Mouse (Mus musculus): Measurements from ENCODE around the gene Paqr9.

Gene Paqr9

DNA sequence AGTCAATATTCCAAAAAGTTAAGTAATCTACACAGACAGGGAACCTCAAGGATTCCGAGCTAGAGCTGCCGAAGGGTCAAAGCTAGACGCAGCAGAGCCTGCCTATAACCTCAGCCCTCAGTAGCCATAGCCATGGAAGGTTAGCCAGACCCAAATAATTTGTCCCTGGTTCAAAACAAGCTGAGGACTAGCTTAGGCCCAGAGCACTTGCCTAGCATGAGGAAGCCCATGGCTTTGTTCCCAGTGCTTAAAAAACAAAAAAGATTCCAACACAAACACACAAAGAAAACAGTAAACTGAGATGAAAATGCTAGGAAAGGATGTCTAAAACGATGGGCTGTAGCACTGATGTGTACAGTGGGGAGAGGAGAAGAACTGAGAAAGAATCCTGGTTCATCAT, 14.7 kb downstream of the Paqr9 start:
- DNase-seq (ENCODE audit: extremely low spot score, low read depth, low spot score) = no peak

DNA sequence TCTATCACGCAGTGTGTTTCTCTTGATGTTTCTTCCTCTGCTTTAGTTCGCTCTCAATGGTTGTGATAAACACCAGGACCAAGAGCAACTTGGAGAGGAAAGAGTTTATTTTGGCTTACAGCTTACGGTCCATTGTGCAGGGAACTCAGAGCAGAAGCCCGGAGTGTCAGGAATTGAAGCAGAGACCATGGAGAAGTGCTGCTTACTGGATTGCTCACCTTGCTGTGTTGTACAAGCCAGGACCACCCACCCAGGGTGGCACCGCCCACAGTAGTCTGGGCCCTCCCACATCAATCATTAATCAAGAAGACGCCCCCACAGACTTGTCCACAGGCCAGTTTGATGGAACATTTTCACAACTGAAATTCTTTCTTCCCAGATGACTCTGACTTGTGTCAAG, 18.0 kb downstream of the Paqr9 start:
- DNase-seq (ENCODE audit: extremely low spot score, low read depth, low spot score) = no peak

DNA sequence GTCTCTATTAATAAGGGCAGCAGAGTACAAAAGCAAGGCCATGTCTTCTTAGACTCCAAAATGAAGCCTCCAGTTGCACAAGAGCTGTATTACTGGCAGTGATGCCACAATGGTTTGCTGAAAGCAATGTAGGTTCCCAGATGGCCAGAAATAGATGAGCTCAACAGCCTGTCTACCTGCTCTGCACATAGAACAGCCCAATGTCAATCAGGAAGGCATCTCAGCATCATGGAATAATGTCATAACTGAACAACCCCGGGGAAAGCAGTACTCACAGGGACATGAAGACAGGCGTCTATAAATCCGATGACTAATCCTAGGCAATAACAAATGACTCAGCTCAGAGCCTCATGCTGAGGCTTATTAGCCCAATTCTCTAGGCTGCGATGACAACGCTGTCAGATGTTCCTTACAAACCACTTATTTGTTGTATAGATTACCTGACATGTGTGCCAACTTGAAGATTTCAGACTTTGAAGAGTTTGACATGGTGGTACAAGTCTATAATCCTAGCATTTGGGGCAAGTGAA, 19.0 kb downstream of the Paqr9 start:
- DNase-seq (ENCODE audit: extremely low spot score, low read depth, low spot score) = no peak

DNA sequence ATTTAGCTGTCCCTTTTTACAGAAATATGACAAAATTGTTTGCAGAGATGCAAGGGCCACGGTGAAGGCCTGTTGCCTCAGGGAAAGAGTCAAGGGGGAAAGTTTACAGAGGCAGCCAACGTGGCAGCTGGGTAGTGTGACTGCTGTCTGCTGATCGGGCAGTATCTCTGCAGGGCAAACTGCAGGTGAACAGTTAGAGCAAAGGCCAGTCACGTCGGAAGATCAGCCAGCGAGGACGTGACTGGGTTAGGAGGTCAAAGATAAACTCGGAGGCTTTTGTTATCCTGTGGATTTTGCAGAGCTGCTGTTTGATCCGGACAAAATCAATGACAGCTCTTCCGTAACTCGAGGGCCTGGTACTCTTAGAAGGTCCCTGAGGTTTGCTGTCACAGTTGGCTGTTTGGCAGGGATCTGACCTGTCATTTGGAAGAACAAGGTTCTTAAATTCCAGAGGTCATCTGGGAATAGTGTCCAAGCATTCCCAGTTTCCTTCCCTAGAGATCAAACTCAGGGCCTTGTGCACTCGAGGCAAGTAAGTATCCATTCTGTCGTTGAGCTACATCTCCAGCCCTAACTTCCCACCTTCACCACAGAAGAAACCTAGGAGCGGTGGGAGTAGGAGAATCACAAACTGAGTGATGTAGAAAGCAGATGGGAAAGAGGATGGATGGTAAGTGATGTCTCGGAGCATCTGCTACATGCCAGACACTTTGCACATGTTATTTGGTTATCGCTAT, 21.7 kb downstream of the Paqr9 start:
- DNase-seq (ENCODE audit: extremely low spot score, low read depth, low spot score) = no peak

DNA sequence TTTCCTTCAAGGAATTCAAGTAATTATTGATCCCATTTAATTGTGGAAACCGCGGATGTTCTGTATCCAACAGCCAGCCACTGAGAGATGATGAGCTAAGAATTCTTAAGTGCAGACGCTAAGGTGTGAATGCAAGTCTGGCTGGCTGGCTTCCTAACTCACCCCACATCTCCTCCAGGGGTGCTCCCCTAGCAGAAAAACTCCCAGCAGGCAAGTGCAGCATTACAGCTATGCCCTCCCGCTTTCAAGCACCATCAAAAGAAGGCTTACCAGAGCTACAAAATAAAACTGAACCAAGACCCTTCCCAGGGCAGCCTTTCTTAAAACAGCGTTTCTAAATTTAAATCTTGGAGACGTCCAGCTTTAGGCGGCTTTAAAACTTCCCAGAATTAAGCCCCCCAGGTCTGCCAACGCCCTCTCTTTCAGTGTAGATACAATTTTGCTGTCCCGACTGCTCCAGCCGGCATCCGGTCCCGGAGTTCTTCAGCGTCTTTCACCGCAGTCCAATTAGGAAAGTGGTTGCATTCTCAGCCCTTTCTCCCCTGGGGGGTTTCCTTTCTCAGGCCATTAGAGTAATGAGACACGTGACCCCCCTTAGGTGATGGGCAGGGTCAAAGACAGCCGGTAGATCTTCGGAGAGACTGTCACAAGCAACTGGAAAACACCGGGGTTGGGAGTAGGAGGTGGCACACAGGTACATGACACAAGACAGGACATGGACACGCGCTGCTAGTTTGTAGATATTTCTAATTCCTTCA, 22.5 kb downstream of the Paqr9 start:
- DNase-seq (ENCODE audit: extremely low spot score, low read depth, low spot score) = no peak

DNA sequence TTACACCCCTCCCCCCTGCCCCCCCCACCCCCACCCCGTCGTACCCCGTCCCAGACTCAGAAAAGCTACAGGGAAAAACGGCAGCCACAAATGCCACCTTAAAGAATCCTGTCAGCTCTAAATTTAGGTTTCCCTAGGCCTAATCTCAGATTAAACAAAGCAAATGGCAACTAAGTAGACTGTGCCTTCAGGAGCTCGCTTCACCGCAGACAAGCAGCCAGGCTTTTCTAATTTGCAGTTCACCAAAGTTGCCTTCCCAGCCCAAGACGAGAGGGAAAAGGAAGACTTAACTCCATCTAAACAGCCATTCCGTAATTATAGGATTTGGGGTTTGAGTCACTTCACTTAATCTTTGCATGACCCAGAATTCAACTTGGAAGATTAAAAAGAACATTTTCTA, 23.1 kb downstream of the Paqr9 start:
- DNase-seq (ENCODE audit: extremely low spot score, low read depth, low spot score) = no peak

DNA sequence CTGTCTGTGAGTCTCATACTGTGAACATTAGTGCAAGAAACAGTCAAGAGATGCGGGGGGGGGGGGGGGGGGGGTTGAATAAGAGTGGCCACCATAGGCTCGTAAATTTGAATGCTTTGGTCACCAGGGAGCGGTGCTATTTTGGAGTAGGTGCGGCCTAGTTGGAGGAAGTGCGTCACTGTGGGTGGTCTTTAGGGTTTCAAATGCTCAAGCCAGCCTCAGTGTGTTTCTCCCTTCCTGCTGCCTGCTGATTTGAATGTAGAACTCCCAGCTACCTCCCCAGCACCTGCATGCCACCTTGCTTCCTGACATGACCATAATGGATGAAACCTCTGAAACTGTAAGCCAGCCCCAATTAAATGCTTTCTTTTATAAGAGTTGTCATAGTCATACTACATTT, 26.6 kb downstream of the Paqr9 start:
- no peak for DNase-seq (ENCODE audit: extremely low spot score, low read depth, low spot score)

DNA sequence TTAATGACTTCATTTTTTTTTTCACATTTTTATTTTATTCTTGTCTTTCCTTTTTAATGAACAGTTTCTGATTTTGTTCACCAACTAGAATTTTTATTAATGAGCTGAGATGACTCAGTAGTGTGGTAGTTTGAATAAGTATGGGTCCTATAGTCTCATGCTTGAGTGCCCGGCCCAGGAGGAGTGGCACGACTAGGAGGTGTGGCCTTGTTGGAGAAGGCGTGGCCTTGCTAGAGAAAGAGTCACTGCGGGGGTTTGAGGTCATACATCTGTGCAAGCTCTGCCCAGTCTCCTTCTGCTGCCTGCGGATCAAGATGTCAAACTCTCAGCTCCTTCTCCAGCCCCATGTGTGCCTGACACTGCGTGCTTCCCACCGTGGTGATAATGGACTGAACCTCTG, 28.6 kb downstream of the Paqr9 start:
- DNase-seq (ENCODE audit: extremely low spot score, low read depth, low spot score) = no peak

DNA sequence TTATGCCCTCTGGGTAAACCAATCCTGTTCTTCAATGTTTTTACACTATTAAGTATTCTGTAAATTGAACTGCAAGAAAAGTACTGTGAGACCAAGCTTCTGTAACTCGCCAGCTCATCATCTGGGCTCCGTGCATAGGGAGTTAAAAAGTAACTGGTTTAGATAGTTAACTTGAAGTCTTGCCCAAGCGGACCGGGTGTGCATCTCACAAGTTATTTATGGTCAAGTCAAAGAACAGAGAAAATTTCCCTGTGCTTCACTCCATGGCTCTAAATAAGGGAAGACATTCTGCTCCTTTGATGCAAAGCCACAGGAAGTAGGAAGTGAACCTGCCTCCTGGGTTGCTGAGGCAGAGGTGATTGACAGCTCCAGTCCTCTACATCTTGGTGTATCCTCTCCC, 34.8 kb downstream of the Paqr9 start:
- DNase-seq (ENCODE audit: extremely low spot score, low read depth, low spot score) = no peak

DNA sequence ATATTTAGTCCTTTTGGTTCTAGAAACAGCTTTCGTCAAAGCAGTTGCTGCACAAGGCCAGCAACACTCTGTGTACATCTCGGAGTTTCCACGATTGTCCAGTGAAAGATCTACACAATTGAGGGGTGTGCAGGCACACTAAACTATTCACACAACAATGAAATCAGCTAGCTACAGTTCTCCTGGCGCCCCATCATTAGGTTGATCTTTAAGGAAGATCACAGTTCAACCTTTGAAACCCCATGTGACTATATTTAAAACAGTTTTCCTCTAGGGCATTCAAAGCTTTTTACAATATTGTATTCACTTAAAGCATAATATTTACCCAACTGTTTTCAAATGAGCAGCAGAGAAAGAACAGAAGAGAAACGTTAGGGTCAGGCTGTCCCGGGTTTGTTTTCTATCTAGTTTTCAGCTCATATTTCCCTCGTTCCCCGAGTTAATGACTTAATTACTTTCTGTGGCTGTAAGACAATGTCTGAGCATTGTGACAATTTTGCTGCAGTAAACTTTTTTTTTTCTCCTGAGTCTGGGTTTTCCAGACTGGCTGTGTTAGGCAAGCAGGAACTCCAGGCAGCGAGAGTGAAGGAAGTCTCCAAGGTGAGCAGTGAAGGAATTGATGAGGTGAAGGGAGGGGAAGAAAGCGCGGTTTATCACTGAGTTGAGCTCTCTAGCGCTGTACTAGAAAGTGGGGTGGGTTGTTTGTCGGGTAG, 38.2 kb downstream of the Paqr9 start:
- no peak for DNase-seq (ENCODE audit: extremely low spot score, low read depth, low spot score)

DNA sequence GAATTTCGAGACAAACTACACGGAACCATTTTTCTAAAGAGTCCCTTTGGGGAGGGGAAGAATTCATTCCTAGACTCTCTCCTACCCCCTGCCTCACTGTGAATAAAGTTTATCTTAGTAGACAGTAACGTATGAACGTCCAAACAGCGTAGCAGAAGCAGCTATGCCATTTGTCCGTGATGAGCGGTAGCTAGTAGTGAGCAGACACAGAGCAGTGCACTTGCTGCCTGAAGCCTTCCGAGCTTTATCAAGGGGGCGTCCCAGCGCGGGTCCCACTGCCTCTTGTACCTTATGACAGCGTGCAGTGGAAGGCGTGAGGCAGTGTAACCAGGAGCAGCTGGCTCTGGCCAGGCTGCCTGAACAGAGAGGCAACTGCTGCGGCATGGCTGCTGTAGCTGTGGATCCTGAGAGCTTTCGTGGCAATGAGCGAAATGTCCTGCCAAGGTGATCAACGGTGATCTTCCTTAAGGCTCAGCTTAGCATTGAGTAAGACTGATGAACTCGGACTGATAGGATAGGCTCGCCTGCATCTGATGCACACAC, 38.8 kb downstream of the Paqr9 start:
- no peak for DNase-seq (ENCODE audit: extremely low spot score, low read depth, low spot score)

DNA sequence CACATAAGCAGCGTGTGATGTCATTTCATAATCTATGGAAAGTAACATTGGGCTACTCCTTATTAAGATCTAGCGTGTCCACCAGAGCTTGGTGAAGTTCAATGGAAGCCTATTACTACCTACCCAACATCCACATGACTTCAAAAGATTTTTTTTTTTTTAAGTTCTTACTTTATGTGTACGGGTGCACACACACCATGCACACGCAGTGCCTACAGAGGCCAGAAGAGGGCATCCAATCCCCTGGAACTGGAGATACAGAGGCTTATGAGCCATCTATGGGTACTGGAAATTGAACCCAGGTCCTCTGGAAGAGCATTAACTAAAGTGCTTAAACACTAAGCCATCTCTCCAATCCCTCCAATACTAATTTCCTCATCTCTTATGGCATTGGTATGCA, 39.9 kb downstream of the Paqr9 start:
- no peak for DNase-seq (ENCODE audit: extremely low spot score, low read depth, low spot score)

DNA sequence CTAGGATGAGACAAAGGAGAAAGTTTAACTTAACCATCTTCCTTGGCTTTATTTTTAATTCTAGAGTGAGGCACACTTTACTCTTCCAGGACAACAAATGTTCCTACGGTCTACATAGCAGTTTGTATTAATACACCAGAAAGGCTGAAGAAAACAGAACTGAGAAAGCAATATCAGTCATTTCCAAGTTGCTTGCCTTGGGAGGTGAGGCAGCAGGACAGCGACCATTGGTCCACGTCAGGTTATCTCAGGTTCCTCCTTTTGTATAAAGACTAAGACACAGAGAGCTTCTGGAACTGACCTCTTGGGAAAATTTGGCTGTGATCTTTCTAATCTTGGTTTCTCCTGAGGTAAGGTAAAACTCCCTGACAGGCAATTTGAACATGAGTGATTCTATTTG, 43.4 kb downstream of the Paqr9 start:
- DNase-seq (ENCODE audit: extremely low spot score, low read depth, low spot score) = no peak

DNA sequence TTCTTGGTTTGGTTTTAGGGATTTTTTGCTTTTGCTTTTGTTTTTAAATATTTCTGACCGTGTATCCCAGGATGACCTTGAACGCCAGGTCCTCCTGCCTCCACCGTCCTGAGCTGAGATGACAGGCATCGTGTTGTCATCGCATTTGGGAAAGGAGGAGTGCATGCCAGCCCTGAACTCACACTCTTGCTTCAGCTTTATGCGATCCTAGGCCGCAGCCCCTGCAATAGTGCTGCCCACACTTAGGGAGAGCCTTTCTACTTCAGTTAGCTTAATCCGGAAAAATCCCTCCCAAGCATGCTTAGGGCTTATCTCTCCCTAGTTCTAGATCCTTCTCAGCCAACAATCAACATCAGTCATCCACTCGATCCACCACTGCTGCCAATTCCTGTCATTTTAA, 43.9 kb downstream of the Paqr9 start:
- DNase-seq (ENCODE audit: extremely low spot score, low read depth, low spot score) = no peak

DNA sequence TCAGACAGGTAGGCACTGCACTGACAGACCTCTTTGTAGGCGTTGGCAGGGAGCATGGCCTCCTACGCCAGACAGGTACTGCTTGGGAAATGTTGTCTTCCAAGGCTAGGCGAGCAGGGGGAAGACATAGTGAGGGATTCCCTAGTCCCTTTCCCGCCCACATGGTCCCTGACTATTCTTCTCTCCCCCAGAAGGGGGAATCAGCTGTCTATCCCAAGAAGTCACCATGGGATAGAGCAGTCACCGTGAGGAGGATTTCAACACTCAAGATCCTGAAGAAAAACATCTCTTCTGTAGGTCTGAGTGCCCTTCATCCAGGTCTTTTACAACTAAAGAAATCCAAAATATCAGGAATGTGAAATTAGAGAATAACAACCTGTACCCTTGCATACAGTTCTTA, 47.7 kb downstream of the Paqr9 start:
- DNase-seq (ENCODE audit: extremely low spot score, low read depth, low spot score) = no peak

DNA sequence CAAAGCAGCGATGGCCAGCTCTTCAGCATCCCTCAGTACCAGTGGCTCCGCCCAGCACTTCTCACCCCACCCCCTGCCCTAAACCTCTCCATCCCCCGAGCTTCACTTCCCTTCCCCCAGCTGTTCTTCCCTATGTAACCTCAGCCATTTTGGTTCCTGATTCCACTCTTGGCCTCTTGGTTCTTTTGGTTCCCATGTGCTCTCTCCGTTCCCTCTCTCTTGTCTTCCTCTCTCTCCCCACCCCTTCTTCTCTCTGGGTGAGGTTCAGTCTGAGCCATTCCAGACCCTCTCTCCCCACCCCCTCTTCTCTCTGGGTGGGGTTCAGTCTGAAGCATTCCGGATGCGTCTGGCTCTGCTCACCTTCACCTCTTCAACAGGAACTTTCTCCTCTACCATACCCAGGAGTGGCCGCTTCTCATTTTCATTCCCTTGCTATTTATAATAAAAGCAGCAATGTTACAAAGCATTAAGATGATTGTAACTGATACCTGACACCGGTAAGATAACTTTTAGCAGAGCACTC, 52.9 kb downstream of the Paqr9 start:
- no peak for DNase-seq (ENCODE audit: extremely low spot score, low read depth, low spot score)

DNA sequence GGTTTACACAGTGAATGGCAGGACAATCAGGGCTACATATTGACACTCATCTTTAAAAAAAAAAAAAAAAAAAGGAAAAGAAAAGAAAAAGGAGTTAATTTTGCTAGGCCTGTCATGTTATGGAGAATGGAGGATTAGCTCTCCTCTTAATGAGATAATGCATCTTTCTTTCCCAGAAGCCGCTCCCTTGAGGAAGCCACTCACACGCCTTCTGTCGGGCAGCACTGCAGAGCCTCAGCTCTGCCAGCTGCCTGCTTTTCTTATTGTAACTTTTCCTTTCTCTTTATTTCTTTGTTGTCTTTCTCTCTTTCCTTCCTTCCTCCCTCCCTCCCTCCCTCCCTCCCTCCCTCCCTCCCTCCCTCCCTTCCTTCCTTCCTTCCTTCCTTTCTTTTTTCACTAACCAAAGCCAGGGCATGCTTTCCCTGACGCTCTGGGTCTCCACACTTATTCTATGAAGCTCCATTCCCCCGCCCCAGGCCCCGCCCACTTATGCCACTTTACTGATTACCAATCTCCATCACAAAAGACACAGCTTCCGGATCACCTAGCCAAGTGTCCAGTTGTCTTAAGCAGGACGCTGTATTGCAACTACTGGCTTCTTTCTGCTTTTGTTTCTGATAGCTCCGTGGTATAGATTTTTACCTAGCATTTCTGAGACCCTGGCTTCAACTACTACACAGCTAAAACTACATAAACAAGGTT, 54.1 kb downstream of the Paqr9 start:
- no peak for DNase-seq (ENCODE audit: extremely low spot score, low read depth, low spot score)

DNA sequence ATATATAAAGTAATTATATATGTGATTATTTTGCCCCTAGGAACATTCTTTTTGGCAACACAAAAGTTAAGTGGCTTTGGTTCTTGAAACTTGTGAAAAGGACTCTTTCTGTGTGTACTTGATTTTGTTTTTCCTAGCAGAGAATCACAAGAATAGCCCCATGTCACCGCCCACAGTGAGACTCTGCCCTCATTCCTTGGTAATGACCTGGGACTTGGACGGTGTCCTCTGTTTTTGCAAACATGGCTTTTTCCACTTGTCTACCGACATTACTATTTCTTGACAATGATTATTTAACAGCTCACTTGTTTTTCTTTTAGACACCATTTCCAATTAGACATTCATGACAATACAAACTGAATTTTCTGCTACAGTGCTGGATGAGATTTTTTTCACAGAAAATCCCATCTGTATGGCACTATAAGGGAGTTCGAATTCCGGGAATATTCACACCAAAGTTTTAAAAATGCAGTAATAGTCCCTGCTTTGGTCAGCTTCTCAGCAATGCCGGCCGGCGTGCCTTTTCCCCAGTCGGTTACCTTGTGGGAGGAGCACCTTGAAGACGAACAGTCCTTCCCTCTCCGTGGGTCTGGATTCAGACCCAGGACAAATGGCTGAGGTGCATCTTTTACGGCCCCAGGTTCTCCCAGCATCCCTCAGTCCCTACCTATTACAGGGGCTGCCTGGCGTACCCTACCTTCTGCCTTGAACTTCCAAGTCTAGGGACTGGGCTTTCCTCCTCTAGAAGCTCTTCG, 55.6 kb downstream of the Paqr9 start:
- DNase-seq (ENCODE audit: extremely low spot score, low read depth, low spot score) = no peak

DNA sequence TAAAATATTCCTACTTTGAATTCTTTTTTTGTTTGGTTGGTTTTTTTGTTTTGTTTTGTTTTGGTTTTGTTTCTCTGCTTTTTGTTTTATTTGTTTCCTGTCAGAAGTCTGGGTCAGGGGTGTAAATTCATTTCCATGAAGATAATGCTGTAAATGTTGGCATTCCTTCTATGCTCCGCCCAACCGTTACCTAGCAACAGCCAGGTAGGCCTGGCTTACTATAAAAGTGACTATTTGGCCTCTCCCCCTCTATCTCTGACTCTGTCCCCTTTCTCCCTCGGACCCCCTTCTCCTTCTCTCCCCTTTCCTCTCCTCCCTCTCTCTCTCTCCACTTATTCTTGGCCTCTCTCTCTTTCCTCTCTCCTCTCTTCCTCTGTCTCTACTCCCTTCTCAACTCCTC, 56.5 kb downstream of the Paqr9 start:
- no peak for DNase-seq (ENCODE audit: extremely low spot score, low read depth, low spot score)

Measured in hindlimb bud, embryonic 11.5 days (tissue).